Mouse (Mus musculus) liver, embryonic 15.5 days (tissue): ENCODE results near the gene Gnb1. TPM values are rescaled to one million over a fixed set of nuclear protein-coding genes. Genes with fewer than 3 reads are reported as not detected.

Experiments used
- ATAC-seq: fragments of 200-750 bp; cut with Nextera tagmentation; 2 replicates; pipeline ENCODE4 v1.8.0; 2017; ENCODE audit warnings: moderate number of reproducible peaks, mild to moderate bottlenecking, moderate library complexity; ENCODE audit not compliant: insufficient read depth
- H3K27ac ChIP-seq: fragments of 300-500 bp; sonication (generic); replicated peaks from 2 replicates; pipeline ENCODE4 v1.5.1; 2015; ENCODE audit warnings: mild to moderate bottlenecking, inconsistent platforms
- H3K27me3 ChIP-seq: fragments of 300-500 bp; sonication (generic); 2 replicates; pipeline ENCODE4 v1.6.1; 2015; ENCODE audit warnings: mild to moderate bottlenecking, inconsistent platforms
- H3K36me3 ChIP-seq: fragments of 300-500 bp; sonication (generic); replicated peaks from 2 replicates; pipeline ENCODE4 v1.6.1; 2015; ENCODE audit warnings: moderate library complexity, mild to moderate bottlenecking, inconsistent platforms
- H3K4me1 ChIP-seq: fragments of 300-500 bp; sonication (generic); replicated peaks from 2 replicates; pipeline ENCODE4 v1.6.1; 2015; ENCODE audit warnings: inconsistent platforms
- H3K4me2 ChIP-seq: fragments of 300-500 bp; sonication (generic); 2 replicates; pipeline ENCODE4 v1.6.1; 2015; ENCODE audit warnings: moderate library complexity, mild to moderate bottlenecking, inconsistent platforms
- H3K4me3 ChIP-seq: fragments of 300-500 bp; sonication (generic); replicated peaks from 2 replicates; pipeline ENCODE4 v1.5.1; 2015; ENCODE audit warnings: mild to moderate bottlenecking, inconsistent platforms
- H3K9ac ChIP-seq: fragments of 300-500 bp; sonication (generic); 2 replicates; pipeline ENCODE4 v1.6.1; 2015; ENCODE audit warnings: moderate library complexity, mild to moderate bottlenecking, inconsistent platforms
- H3K9me3 ChIP-seq: fragments of 300-500 bp; sonication (generic); replicated peaks from 2 replicates; pipeline ENCODE4 v1.6.1; 2016; ENCODE audit warnings: inconsistent platforms
- WGBS: fragments of 180-500 bp; shearing (Covaris S2); methylation state at CpG from one replicate; pipeline ENCODE4 v1.1.7; 2015; ENCODE audit warnings: mixed read lengths; ENCODE audit not compliant: insufficient replicate concordance; 5-methylcytosine and 5-hydroxymethylcytosine counted together
- polyA plus RNA-seq: library from polyadenylated mRNA; unstranded; fragments of >200 nt; fragmentation: Nextera tagmentation; extraction: Ambion mirVana; gene quantifications from 2 replicates; pipeline ENCODE4 v1.2.1, GENCODE M21; 2015

The Gnb1 gene
- polyA plus RNA-seq, 1 experiment from 2014 or later, result 100 TPM

DNA sequence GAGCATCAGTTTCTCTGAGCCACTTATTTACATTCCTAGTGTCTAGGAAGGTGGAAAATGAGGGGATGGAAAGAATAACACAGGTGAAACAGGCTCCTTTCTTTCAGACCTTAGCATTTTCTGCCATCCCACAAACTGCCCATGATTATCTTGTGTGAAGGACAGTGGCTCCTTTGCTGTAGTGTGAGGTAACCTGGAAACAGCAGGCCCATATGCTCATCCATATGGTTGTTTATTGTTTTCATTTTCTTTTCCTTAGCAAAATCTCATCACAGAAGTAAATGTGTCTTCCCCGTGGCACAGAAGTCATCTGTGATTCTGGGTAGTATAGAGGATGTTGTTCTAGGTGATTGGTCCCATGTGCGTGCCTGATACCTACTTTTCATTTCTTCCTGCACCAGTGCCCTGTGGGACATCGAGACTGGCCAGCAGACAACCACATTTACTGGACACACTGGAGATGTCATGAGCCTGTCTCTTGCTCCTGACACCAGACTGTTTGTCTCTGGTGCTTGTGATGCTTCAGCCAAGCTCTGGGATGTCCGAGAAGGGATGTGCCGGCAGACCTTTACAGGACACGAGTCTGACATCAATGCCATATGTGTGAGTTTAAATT lies 61.9 kb downstream of the Gnb1 start:
- Histone ChIP-seq H3K4me2 (no peak overlapping the region), H3K9ac (no peak overlapping the region), H3K27me3 (no peaks in the 10 kb centered on the region), H3K4me1 (no peaks in the 10 kb centered on the region; the same call in 1 of the 2 replicates), H3K4me3 (no peak overlapping the region), H3K9me3 (no peaks in the 10 kb centered on the region), H3K27ac (no peak overlapping the region), H3K36me3 (peaks cover 73% of the 10 kb centered on the region)
- ATAC-seq, result no peak
- 79% methylated on average over 6 of the region's 6 CpGs for WGBS

DNA sequence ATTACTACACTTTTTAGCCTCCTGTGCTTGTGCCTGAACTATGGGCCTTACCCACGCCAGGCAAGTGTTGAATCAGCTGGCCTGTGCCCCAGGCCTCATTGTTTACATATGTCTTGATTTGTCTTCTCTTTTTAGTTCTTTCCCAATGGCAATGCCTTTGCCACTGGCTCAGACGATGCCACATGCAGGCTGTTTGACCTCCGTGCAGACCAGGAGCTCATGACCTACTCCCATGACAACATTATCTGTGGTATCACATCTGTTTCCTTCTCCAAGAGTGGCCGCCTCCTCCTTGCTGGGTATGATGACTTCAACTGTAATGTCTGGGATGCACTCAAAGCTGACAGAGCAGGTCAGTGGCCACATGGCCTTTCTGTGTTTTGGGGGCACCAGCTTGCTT lies 63.7 kb downstream of the Gnb1 start:
- H3K4me3 ChIP-seq, result no peak overlapping the region
- H3K36me3 ChIP-seq, result peaks cover 78% of the 10 kb centered on the region
- H3K27ac ChIP-seq, result no peak overlapping the region
- peak; percentile 24; the same call in 1 of the 2 replicates for ATAC-seq
- no peaks in the 10 kb centered on the region for H3K27me3 ChIP-seq
- H3K9me3 ChIP-seq, result no peaks in the 10 kb centered on the region
- no peak overlapping the region for H3K4me2 ChIP-seq
- 25% methylated on average over 4 of the region's 4 CpGs for WGBS
- H3K4me1 ChIP-seq, result peaks cover 12% of the 10 kb centered on the region
- H3K9ac ChIP-seq, result no peak overlapping the region

DNA sequence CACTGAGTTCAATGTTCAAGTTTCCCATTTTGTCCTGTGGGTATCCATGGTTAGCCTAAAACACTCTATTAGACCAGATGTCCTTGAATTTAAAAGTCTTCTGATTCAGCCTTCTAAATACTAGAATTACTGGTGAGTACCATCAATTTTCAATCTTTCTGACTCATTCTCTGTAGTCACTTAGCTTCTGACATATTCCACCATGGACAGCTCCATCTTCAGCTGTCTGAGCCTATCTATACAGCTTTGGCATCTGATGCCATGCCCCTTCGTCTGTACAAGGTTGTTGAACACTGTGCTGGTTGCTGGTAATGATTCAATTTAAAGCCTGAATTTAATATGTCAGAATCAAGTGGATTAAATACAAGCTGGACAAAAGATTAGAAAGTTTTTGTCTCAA lies 64.3 kb downstream of the Gnb1 start:
- WGBS, result 46% methylated on average over 1 of the region's 1 CpGs
- Histone ChIP-seq H3K36me3 (peaks cover 84% of the 10 kb centered on the region), H3K27ac (no peak overlapping the region), H3K4me2 (no peak overlapping the region), H3K4me3 (no peak overlapping the region), H3K27me3 (no peaks in the 10 kb centered on the region), H3K9ac (no peak overlapping the region), H3K4me1 (peaks cover 18% of the 10 kb centered on the region), H3K9me3 (no peaks in the 10 kb centered on the region)
- ATAC-seq, result no peak

DNA sequence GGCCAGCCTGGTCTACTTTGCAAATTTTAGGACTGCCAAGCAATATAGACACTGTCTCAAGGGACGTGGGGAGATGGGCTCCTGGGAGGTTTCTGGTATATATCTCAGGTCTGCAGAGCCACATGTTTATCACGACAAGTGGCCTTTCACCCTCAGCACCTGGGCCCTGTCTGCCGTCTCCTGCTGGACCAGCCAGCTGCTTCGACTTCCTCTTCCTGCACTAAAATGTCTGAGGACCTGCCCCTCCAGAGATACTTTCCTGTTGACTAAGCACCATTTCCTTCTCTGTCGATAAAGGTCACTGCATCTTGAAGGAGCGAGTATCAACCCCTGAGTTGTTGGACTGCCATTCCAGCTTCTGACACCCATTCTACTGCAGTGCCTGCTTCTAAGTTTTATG lies 68.3 kb downstream of the Gnb1 start:
- Histone ChIP-seq H3K36me3 (peaks cover 53% of the 10 kb centered on the region), H3K4me3 (no peak overlapping the region), H3K9me3 (no peaks in the 10 kb centered on the region), H3K27ac (no peak overlapping the region), H3K27me3 (no peaks in the 10 kb centered on the region), H3K4me1 (peaks cover 48% of the 10 kb centered on the region), H3K4me2 (no peak overlapping the region), H3K9ac (no peak overlapping the region)
- ATAC-seq, result no peak
- 24% methylated on average over 6 of the region's 6 CpGs for WGBS

DNA sequence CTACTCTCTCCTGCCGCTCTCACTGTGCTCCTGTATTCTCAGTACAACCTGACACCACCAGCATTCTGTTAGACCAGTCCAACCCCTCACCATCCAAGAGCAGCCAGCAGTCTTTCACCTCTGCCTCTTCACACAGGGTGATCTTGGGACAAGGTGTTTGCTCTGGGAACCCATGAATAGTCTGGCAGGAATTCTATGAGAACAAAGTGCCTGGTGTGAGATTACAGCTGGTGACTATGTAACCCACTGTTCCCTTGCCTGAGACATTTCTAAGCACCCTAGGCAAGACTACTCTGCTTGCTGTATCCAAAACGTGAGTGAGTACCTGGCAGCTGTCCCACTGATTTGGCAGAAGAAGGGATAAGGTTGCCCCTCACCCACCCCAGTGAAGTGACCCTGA lies 69.8 kb downstream of the Gnb1 start:
- H3K9me3 ChIP-seq, result no peaks in the 10 kb centered on the region
- no peak overlapping the region for H3K9ac ChIP-seq
- H3K4me2 ChIP-seq, result no peak overlapping the region
- H3K4me1 ChIP-seq, result peaks cover 60% of the 10 kb centered on the region
- peaks cover 38% of the 10 kb centered on the region for H3K36me3 ChIP-seq
- no peak overlapping the region for H3K4me3 ChIP-seq
- no peak for ATAC-seq
- H3K27ac ChIP-seq, result peak overlapping the region; percentile 64
- no peaks in the 10 kb centered on the region for H3K27me3 ChIP-seq
- 68% methylated on average over 2 of the region's 2 CpGs for WGBS

DNA sequence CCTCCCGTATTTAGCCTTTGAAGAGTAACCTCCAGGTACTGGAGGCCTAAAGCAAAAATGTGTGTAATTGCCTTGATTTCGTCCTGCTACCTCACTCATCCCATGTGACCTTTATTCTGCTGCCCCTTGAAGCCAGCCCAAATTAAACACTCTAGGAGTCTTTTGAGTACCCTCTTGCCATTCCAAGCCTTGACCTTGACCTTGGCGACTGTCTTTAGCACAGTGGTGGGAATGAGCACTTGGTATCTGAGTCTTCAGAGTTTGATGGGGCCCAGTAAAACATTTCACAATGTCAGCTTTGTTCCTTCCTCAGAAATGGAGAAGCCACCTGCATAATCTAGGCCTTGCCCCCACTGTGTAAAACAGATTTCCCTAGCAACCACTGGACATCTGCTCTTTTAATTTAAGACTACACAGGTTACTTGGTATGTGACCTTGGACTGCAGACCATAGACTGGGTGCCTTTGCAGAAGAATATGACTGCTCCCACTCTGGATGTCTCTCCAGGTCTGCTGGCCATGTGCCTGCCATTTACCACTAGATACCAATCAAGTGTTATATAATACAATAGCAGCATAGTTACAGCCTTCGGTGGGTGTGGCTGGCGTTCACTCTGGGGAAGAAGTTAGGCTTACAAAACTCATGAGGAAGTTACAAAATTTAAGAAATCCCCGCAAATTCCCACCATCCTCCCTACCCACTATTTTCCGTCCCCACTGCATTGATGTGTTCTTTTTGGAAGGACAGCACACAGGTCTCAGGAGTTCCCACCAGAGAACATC lies 70.7 kb downstream of the Gnb1 start, which contains the start of gene Nadk:
Nadk (plus strand) TSS at position 718 of the 782 bp plus-strand sequence.
- H3K27me3 ChIP-seq, result no peaks in the 10 kb centered on the region
- no peak for ATAC-seq
- H3K4me1 ChIP-seq, result peaks cover 66% of the 10 kb centered on the region
- H3K27ac ChIP-seq, result peak within 1 kb of the TSS; percentile 89
- H3K36me3 ChIP-seq, result peaks cover 29% of the 10 kb centered on the region
- H3K4me2 ChIP-seq, result peak within 1 kb of the TSS; percentile 93
- H3K9me3 ChIP-seq, result no peaks in the 10 kb centered on the region
- peak within 1 kb of the TSS; percentile 83 for H3K4me3 ChIP-seq
- WGBS, result 56% methylated on average over 7 of the region's 7 CpGs
- peak within 1 kb of the TSS; percentile 45 for H3K9ac ChIP-seq

DNA sequence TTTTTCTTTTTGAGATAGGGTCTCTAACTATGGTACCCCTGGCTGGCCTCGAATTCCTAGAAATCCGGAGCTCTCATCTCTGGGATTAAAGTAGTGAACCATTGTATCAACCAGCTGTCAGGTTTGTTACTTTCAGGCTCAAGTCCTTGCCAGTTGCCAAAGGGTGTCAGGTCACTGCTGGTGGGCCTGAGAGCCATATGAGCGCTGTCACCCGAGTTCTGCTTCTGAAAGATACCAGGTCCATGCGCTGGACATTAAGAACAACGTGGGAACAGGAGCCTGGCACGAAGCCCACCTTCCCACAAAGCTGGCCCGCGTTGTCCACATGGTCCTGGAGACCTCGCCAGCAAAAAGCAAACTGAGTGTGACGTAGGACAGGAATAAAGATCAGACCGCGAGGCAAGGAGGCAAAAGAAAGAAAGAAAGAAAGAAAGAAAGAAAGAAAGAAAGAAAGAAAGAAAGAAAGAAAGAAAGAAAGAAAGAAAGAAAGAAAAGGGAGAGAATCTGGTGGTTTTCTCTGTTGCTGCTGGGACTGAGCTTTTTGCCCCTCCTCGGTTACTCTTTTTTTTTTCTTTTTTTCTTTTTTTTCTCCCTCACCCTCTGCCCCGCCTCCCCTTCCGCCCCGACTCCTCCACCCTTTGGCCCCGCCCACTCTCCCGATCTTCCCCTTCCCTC lies 71.7 kb downstream of the Gnb1 start:
- peaks cover 23% of the 10 kb centered on the region for H3K36me3 ChIP-seq
- H3K27ac ChIP-seq, result peak overlapping the region; percentile 89
- H3K4me1 ChIP-seq, result peaks cover 73% of the 10 kb centered on the region
- no peaks in the 10 kb centered on the region for H3K27me3 ChIP-seq
- no peak for ATAC-seq
- peak overlapping the region; percentile 83 for H3K4me3 ChIP-seq
- H3K4me2 ChIP-seq, result peak overlapping the region; percentile 93
- 5% methylated on average over 19 of the region's 19 CpGs for WGBS
- no peaks in the 10 kb centered on the region for H3K9me3 ChIP-seq
- peak overlapping the region; percentile 45 for H3K9ac ChIP-seq

DNA sequence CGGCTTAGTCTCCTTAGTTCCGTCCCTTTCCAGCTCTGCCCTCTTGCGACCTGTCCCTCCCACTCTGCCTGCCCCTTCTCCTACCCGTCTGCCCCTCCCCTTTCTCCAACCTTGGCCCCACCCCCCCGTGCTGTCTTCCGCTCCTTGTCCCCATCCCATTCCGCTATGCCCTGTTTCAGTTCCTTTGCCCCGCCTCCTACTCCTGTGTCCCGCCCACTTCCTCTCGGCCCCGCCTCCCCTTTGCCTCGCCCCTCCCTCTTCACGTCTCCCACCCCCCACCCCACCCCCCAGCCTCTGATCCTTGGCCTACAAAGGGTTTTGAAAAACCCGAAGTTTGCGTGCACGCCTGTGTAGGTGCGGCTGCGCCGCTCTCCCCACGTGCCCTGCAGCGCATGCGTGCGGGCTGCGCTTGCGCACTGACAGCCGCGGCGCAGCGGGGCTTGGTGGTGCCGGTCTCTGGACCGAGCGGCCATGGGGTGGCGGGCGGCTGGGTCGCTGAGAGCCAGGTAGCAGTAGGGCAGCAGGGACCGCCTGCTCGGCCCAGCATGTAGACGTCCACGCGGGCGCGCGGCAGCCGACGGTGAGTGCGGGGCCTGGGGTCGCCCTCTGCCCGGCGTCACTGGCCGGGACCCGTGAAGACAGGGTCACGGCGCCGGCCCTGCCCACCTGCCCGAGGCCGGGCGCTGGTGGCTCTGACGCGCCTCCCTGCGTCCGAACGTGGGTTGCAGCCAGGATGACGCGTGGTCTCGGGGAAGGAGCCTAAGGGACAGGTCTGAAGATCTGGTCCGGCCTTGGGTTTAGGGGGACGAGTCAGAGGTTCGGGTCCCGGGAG lies 72.5 kb downstream of the Gnb1 start:
- Histone ChIP-seq H3K9me3 (no peaks in the 10 kb centered on the region), H3K27ac (peak overlapping the region; percentile 89), H3K36me3 (peaks cover 20% of the 10 kb centered on the region), H3K9ac (peak overlapping the region; percentile 85), H3K4me1 (peaks cover 76% of the 10 kb centered on the region), H3K4me2 (peak overlapping the region; percentile 93), H3K4me3 (peak overlapping the region; percentile 83), H3K27me3 (no peaks in the 10 kb centered on the region)
- ATAC-seq, result peak; percentile 95
- under 1% methylated on average over 69 of the region's 69 CpGs for WGBS

DNA sequence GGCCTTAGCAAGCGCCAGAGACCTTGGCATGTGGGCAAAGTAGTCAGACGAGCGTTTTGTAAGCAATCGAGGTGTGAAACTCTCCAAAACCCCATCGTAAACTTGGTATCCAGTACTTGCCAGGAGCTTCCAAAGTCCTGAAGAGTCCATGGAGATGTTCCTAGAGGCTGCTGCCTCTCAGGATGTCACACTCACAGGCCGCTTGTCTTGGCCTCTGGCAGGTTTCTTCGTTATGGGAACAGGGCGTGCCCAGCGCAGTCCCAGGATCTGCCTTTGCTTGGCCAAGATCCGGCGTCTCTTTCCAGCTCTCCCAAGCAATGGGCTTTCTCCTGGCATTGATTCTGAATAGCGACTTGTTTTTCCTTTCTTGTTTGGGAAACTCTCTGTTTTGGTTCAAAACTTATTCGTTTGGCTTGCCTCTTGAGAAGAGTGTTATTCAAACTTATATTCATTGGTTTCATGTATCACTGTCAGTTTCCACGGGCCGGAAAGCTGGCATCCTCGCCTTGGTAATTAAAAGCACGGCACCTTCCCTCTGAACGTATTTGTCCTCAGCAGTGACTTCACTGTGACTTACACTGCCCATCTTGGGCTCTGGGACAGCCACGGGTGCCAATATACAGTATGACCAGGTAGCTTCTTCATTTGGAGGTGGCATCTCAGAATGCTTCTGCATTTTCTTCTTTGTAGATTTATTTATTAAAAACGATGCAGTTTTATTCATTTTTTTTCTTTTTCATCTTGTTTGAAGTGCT lies 73.3 kb downstream of the Gnb1 start:
- H3K4me3 ChIP-seq, result peak overlapping the region; percentile 83
- H3K36me3 ChIP-seq, result peaks cover 11% of the 10 kb centered on the region
- 8% methylated on average over 20 of the region's 20 CpGs for WGBS
- H3K27me3 ChIP-seq, result no peaks in the 10 kb centered on the region
- peaks cover 73% of the 10 kb centered on the region for H3K4me1 ChIP-seq
- H3K9ac ChIP-seq, result peak overlapping the region; percentile 85
- H3K4me2 ChIP-seq, result peak overlapping the region; percentile 93
- ATAC-seq, result no peak
- H3K9me3 ChIP-seq, result no peaks in the 10 kb centered on the region
- peak overlapping the region; percentile 89 for H3K27ac ChIP-seq

DNA sequence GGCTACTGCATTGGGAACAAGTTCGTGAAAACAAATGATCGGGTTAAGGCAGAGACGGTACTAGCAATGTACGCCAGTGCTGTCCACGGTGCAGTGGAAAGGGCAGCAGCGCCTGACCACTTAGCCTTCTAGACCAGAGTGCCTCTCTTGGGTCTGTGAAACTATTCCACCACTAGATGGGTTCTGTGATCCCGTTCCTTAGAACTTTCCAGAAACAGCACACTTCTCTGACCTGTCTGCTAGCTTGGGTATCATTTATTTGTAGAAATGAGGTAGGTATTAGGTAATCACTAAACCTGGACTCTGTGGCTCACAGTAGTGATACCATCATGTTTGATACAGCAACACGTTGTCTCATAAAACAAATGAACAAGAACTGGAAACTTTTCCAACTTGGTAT lies 75.4 kb downstream of the Gnb1 start:
- 62% methylated on average over 8 of the region's 8 CpGs for WGBS
- Histone ChIP-seq H3K4me3 (no peak overlapping the region), H3K36me3 (no peaks in the 10 kb centered on the region), H3K27me3 (no peaks in the 10 kb centered on the region), H3K4me2 (no peak overlapping the region), H3K4me1 (peaks cover 69% of the 10 kb centered on the region), H3K9ac (no peak overlapping the region), H3K9me3 (no peaks in the 10 kb centered on the region), H3K27ac (no peak overlapping the region)
- ATAC-seq, result no peak
